Mouse (Mus musculus): Measurements from ENCODE around the gene Negr1. TPM values are rescaled to one million over a fixed set of nuclear protein-coding genes. Genes with fewer than 3 reads are reported as not detected.

Gene Negr1
- polyA plus RNA-seq, 1 experiment from 2014 or later: 8.8 TPM

GRCm38 (mm10) chr3:156771626-156772025, 210.0 kb downstream of the Negr1 start:
- no peaks in the 10 kb centered on the region for H3K9me3 ChIP-seq
- no peak overlapping the region for H3K27ac ChIP-seq
- H3K4me2 ChIP-seq (replicated peaks): no peak overlapping the region
- no peaks in the 10 kb centered on the region for H3K4me1 ChIP-seq
- no peaks in the 10 kb centered on the region for H3K27me3 ChIP-seq (replicated peaks)
- H3K36me3 ChIP-seq: no peaks in the 10 kb centered on the region
- peak; percentile 67; the same call in 1 of the 2 replicates for ATAC-seq (ENCODE audit: low FRiP score, low read depth)
- no peak overlapping the region for H3K4me3 ChIP-seq
- WGBS: 74% methylated on average over 2 of the region's 2 CpGs
- H3K9ac ChIP-seq: no peak overlapping the region

GRCm38 (mm10) chr3:156772057-156772456, 210.5 kb downstream of the Negr1 start:
- Histone ChIP-seq H3K36me3 (no peaks in the 10 kb centered on the region), H3K4me2 (replicated peaks) (no peak overlapping the region), H3K4me1 (no peaks in the 10 kb centered on the region), H3K27ac (no peak overlapping the region), H3K27me3 (replicated peaks) (no peaks in the 10 kb centered on the region), H3K9ac (no peak overlapping the region), H3K4me3 (no peak overlapping the region), H3K9me3 (no peaks in the 10 kb centered on the region)
- peak; percentile 74 for ATAC-seq (ENCODE audit: low FRiP score, low read depth)
- 49% methylated on average over 1 of the region's 1 CpGs for WGBS

- no peak overlapping the region for H3K9ac ChIP-seq
- no peak for ATAC-seq (ENCODE audit: low FRiP score, low read depth)
- 50% methylated on average over 1 of the region's 1 CpGs for WGBS
Observed at GRCm38 (mm10) chr3:156784309-156784852, 222.8 kb downstream of the Negr1 start.

GRCm38 (mm10) chr3:156786355-156786754, 224.8 kb downstream of the Negr1 start:
- no peak overlapping the region for H3K4me3 ChIP-seq
- H3K36me3 ChIP-seq: no peaks in the 10 kb centered on the region
- H3K4me2 ChIP-seq (replicated peaks): no peak overlapping the region
- no peaks in the 10 kb centered on the region for H3K27me3 ChIP-seq (replicated peaks)
- no peak overlapping the region for H3K27ac ChIP-seq
- H3K9ac ChIP-seq: no peak overlapping the region
- 76% methylated on average over 1 of the region's 1 CpGs for WGBS
- no peaks in the 10 kb centered on the region for H3K9me3 ChIP-seq
- H3K4me1 ChIP-seq: no peaks in the 10 kb centered on the region
- ATAC-seq (ENCODE audit: low FRiP score, low read depth): no peak

More at GRCm38 (mm10) chr3:156784309-156784852, 222.8 kb downstream of the Negr1 start:
- Histone ChIP-seq H3K27me3 (replicated peaks) (no peaks in the 10 kb centered on the region), H3K4me2 (replicated peaks) (no peak overlapping the region), H3K9me3 (no peaks in the 10 kb centered on the region), H3K27ac (no peak overlapping the region), H3K36me3 (no peaks in the 10 kb centered on the region), H3K4me3 (no peak overlapping the region), H3K4me1 (no peaks in the 10 kb centered on the region)

GRCm38 (mm10) chr3:156791234-156791633, 229.6 kb downstream of the Negr1 start:
- Histone ChIP-seq H3K4me2 (replicated peaks) (no peak overlapping the region), H3K4me1 (no peaks in the 10 kb centered on the region), H3K9ac (no peak overlapping the region), H3K4me3 (no peak overlapping the region), H3K27me3 (replicated peaks) (no peaks in the 10 kb centered on the region), H3K27ac (no peak overlapping the region), H3K9me3 (no peaks in the 10 kb centered on the region), H3K36me3 (no peaks in the 10 kb centered on the region)
- ATAC-seq (ENCODE audit: low FRiP score, low read depth): no peak

GRCm38 (mm10) chr3:156792743-156793142, 231.1 kb downstream of the Negr1 start:
- no peaks in the 10 kb centered on the region for H3K9me3 ChIP-seq
- no peak overlapping the region for H3K9ac ChIP-seq
- ATAC-seq (ENCODE audit: low FRiP score, low read depth): no peak
- 81% methylated on average over 7 of the region's 7 CpGs for WGBS
- no peaks in the 10 kb centered on the region for H3K27me3 ChIP-seq (replicated peaks)
- H3K27ac ChIP-seq: no peak overlapping the region
- no peak overlapping the region for H3K4me2 ChIP-seq (replicated peaks)
- no peaks in the 10 kb centered on the region for H3K36me3 ChIP-seq
- H3K4me3 ChIP-seq: no peak overlapping the region
- no peaks in the 10 kb centered on the region for H3K4me1 ChIP-seq

GRCm38 (mm10) chr3:156794091-156794490, 232.5 kb downstream of the Negr1 start:
- Histone ChIP-seq H3K4me1 (no peaks in the 10 kb centered on the region), H3K9ac (no peak overlapping the region), H3K4me3 (no peak overlapping the region), H3K27ac (no peak overlapping the region), H3K9me3 (no peaks in the 10 kb centered on the region), H3K27me3 (replicated peaks) (no peaks in the 10 kb centered on the region), H3K4me2 (replicated peaks) (no peak overlapping the region), H3K36me3 (no peaks in the 10 kb centered on the region)
- WGBS: 96% methylated on average over 4 of the region's 4 CpGs
- ATAC-seq (ENCODE audit: low FRiP score, low read depth): no peak

GRCm38 (mm10) chr3:156794610-156795009, 233.0 kb downstream of the Negr1 start:
- H3K36me3 ChIP-seq: no peaks in the 10 kb centered on the region
- H3K9ac ChIP-seq: no peak overlapping the region
- H3K27ac ChIP-seq: no peak overlapping the region
- 70% methylated on average over 2 of the region's 2 CpGs for WGBS
- H3K4me3 ChIP-seq: no peak overlapping the region
- no peaks in the 10 kb centered on the region for H3K27me3 ChIP-seq (replicated peaks)
- ATAC-seq (ENCODE audit: low FRiP score, low read depth): no peak
- no peaks in the 10 kb centered on the region for H3K9me3 ChIP-seq
- no peak overlapping the region for H3K4me2 ChIP-seq (replicated peaks)
- H3K4me1 ChIP-seq: no peaks in the 10 kb centered on the region

GRCm38 (mm10) chr3:156796061-156796691, 234.6 kb downstream of the Negr1 start:
- no peak for ATAC-seq (ENCODE audit: low FRiP score, low read depth)
- Histone ChIP-seq H3K27me3 (replicated peaks) (no peaks in the 10 kb centered on the region), H3K4me3 (no peak overlapping the region), H3K4me2 (replicated peaks) (no peak overlapping the region), H3K27ac (no peak overlapping the region), H3K9ac (no peak overlapping the region), H3K36me3 (no peaks in the 10 kb centered on the region), H3K9me3 (no peaks in the 10 kb centered on the region), H3K4me1 (no peaks in the 10 kb centered on the region)
- 76% methylated on average over 6 of the region's 6 CpGs for WGBS

- 93% methylated on average over 7 of the region's 7 CpGs for WGBS
- no peak overlapping the region for H3K4me2 ChIP-seq (replicated peaks)
- H3K27ac ChIP-seq: no peak overlapping the region
- no peaks in the 10 kb centered on the region for H3K27me3 ChIP-seq (replicated peaks)
- H3K4me3 ChIP-seq: no peak overlapping the region
- no peaks in the 10 kb centered on the region for H3K36me3 ChIP-seq
- no peak overlapping the region for H3K9ac ChIP-seq
- no peaks in the 10 kb centered on the region for H3K4me1 ChIP-seq
- ATAC-seq (ENCODE audit: low FRiP score, low read depth): no peak
- no peaks in the 10 kb centered on the region for H3K9me3 ChIP-seq
Observed at GRCm38 (mm10) chr3:156799228-156799627, 237.6 kb downstream of the Negr1 start.

GRCm38 (mm10) chr3:156809836-156810235, 248.2 kb downstream of the Negr1 start:
- no peak for ATAC-seq (ENCODE audit: low FRiP score, low read depth)
- Histone ChIP-seq H3K27me3 (replicated peaks) (no peaks in the 10 kb centered on the region), H3K9me3 (no peaks in the 10 kb centered on the region), H3K4me1 (peaks cover 4% of the 10 kb centered on the region; the same call in 1 of the 2 replicates), H3K36me3 (no peaks in the 10 kb centered on the region), H3K9ac (no peak overlapping the region), H3K4me2 (replicated peaks) (no peak overlapping the region), H3K4me3 (no peak overlapping the region), H3K27ac (no peak overlapping the region)
- 92% methylated on average over 3 of the region's 3 CpGs for WGBS

- H3K4me1 ChIP-seq: no peaks in the 10 kb centered on the region; the same call in 1 of the 2 replicates
- no peak for ATAC-seq (ENCODE audit: low FRiP score, low read depth)
Observed at GRCm38 (mm10) chr3:156816938-156817337, 255.3 kb downstream of the Negr1 start.

GRCm38 (mm10) chr3:156817452-156817851, 255.9 kb downstream of the Negr1 start:
- no peak overlapping the region for H3K27ac ChIP-seq
- 73% methylated on average over 6 of the region's 6 CpGs for WGBS
- no peak overlapping the region for H3K4me3 ChIP-seq
- no peaks in the 10 kb centered on the region for H3K36me3 ChIP-seq
- H3K27me3 ChIP-seq (replicated peaks): no peaks in the 10 kb centered on the region
- no peaks in the 10 kb centered on the region; the same call in 1 of the 2 replicates for H3K4me1 ChIP-seq
- ATAC-seq (ENCODE audit: low FRiP score, low read depth): no peak
- H3K9ac ChIP-seq: no peak overlapping the region
- H3K9me3 ChIP-seq: no peaks in the 10 kb centered on the region
- no peak overlapping the region for H3K4me2 ChIP-seq (replicated peaks)

More at GRCm38 (mm10) chr3:156816938-156817337, 255.3 kb downstream of the Negr1 start:
- H3K9me3 ChIP-seq: no peaks in the 10 kb centered on the region
- no peak overlapping the region for H3K4me2 ChIP-seq (replicated peaks)
- H3K27me3 ChIP-seq (replicated peaks): no peaks in the 10 kb centered on the region
- H3K4me3 ChIP-seq: no peak overlapping the region
- H3K9ac ChIP-seq: no peak overlapping the region
- H3K36me3 ChIP-seq: no peaks in the 10 kb centered on the region
- H3K27ac ChIP-seq: no peak overlapping the region
